Mouse (Mus musculus) E14TG2a.4 (cell line): Measurements from ENCODE around the gene Opa3.

ENCODE experiments used
- CTCF ChIP-seq: conservative IDR thresholded peaks from 2 replicates; pipeline ENCODE4 v1.5.1; 2014; ENCODE audit warnings: low read length
- POU5F1 ChIP-seq: IDR thresholded peaks from 2 replicates; pipeline ENCODE4 v1.6.1; 2014; ENCODE audit warnings: low read length, borderline replicate concordance

DNA sequence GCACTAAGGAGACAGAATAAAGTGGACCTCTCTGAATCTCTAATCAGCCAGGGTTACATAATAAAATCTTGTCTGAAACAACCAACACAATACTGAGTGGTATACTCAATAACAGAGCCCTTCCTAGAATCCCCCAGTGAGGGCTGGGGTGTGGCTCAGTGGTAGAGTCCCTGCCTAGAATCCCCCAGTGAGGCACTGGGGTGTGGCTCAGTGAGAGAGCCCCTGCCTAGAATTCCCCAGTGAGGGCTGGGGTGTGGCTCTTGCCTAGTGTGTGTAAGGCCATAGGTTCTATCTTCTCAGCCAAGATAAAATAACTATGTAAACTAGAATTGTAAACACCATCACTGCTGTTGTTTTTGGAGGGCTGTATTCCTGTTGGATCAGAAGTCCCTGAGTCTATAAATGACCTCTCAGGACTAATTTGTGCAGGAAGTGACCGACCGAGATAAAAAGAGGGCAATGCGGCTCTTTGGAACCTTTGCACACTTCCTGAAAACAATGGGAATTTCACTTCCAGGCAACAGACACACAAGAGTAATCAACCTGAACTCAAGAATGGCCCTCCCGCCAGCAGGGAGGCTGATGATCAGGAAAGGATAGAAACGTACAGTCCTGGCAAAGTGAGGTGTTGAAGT, 17.0 kb upstream of the Opa3 start:
- TF ChIP-seq CTCF, result no peak
- TF ChIP-seq POU5F1, result no peak
